Mouse (Mus musculus) urinary bladder, postnatal 36 days (tissue): ENCODE measurements around the gene Erbb3.
A peak's percentile ranks its signal among the peaks of the same experiment; 100 is the strongest.
"Not testable (repeated sequence)": the region's sequence is repeated elsewhere in the genome, so short reads cannot be mapped to it uniquely, and the experiment has no call there.

Experiments used
- DNase-seq, 2 experiments: peaks; one replicate each; pipeline ENCODE4 v3.0.0; 2022; ENCODE audit warnings: low spot score in 2 of 2, mixed read lengths in 1 of 2

Erbb3 gene

DNA sequence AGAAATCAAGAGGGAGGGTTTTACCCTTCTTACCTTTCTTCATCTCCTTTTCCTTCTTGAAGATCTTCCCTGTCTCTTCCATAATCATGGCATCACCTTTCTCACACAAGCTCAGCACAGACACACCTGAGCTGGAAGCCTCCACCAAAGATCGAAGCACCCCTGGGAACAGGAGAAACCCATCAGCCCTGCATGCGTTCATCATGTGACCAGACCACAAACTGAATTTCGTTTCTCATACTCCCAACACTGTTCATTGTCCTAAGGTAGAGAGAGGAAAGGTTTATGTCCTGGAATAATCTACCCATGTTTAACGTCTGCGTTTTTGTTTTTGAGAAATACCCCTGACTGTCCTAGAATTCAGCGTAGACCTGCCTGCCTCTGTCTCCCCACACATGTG lies 25.9 kb downstream of the Erbb3 start:
- no peak for DNase-seq

- DNase-seq: no peak
These were observed 32.5 kb downstream of the Erbb3 start for GRCm38 (mm10) chr10:128556963-128557362.

GRCm38 (mm10) chr10:128556286-128556685 lies 33.2 kb downstream of the Erbb3 start:
- DNase-seq: no peak

DNA sequence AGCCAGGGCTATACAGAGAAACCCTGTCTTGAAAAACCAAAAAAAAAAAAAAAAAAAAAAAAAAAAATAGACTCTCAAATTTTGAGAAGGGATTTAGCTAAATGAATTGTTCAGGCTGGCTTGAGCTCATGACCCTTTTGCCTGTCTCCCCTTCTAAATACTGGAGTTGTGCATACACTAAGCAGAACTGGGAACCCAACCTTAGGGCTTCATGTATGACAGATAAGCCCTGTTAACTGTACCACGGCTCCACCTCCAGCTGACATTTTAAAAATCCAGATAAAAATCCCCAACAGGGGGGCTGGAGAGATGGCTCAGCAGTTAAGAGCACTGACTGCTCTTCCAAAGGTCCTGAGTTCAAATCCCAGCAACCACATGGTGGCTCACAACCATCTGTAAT lies 33.9 kb downstream of the Erbb3 start:
- not testable (repeated sequence) for DNase-seq

DNA sequence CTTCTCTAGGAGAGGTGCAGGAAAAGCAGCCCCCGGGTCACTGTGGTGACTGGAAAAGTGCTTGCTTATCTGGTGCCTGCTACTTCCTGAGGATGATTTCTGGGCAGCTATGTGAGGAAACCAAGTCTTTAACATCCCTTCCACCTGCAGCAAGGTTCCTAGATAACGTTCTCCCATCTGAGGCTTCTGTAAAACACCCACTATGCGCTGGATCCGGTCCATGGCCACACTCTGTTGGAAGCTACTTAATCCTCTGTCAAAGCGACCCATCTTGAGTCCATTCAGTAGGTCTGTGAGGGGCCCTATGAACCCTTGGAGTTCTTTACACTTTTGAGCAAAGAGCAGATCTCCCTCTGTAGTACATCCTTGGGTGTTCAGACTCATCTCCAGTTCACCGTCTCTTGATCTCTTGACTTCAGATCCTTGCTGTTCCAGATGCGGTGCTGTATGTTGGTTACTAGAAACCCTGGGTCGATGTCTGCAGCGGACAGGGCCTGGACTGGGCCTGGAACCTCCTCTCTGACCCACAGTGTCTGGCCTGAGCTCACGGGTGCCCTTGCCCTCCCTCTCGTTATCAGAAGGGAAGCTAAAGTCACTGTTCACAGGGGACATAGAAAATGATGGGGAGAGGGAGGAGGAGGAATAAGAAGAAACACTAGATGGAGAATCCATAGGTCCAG lies 39.2 kb downstream of the Erbb3 start:
- not testable (repeated sequence) for DNase-seq

DNA sequence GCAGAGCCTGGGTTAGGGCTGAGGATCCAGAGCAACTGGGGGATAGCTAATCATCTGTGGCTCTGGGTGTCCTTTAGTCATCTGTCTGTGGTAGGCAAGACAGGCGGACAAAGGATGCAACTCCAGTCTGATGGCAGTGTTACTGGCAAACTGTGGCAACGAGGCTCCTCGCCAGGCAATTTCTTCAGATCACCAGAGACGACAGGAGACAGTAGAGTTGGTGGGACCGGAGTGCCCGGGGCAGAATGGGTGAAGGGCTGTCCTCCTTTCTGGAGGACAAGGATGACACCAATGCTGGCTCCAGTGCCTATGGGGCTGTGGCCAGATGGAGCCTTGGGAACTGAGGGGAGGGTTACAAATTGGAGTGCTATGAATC lies 39.8 kb downstream of the Erbb3 start:
- DNase-seq: not testable (repeated sequence)

DNA sequence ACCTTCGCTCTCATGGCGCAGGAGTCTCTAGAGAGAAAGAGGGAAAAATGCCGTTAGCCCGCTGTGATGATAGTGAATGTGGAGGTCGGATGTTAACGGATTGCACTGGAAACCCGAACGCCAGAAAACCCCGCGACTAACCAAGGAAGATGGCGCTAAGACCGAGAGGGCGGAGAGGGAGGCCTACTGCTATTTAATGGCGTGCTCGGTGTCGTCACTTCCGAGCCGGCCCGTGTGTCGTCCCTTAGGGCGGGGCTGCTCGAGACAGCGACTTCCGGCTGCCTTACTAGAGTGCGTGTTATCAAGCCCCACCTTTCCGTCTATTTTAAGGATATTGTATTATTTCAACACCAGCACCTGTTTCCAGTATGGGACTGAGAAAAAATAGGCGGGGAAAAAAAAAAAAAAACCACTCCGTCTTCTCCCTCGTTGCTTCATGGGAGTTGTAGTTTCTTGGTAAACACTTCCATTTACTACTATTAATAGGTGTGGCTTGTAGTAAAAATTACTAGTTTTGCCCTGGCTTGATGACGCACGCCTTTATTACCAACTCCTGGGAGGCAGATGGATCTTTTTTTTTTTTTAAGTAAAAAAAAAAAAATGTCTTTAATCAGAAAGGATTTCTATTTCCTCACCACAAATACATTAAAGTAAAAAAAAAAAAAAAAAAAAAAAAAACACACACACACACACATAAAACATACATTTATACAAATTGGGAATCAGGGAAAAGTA lies 40.3 kb downstream of the Erbb3 start, which contains the start of gene Rpl41:
TSS of gene Rpl41 (minus strand) at position 359 of the 735 bp plus-strand sequence.
- peak; percentile 85 to 94 for DNase-seq

DNA sequence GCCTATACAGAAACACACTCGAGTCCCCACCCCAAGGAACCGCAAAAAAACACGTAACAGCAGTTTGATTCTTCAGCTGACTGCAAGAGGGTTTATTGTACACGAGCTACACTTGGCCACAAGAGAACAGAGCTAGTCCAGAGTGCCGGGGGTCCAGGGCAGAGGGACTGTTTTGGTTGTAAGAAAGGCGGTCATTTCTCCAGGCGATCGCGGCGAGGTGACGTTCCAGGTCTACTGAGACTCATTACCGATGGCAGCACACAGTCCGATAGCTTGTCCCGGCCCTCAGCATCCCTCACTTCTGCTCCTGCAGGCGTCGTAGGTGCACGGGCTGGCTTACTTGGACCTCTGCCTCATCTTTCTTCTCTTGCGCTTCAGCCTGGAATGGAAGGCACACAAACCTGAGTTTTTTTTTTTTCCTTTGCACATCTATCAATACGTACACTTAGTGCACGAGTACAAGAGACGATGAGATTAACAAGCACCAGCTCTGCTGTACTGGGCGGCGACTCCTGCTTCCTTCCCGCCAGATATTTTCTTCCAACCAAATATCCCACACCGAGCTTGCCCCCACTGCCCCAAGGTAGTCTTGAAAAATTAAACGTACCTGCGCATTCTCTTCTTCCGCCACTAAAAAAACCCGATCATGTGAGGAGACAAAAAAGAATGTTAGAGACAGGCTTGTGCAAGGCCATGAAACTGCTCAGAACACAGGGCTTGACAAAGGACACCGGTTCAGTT lies 41.2 kb downstream of the Erbb3 start:
- DNase-seq: not testable (repeated sequence)

GRCm38 (mm10) chr10:128547361-128548032 lies 42.0 kb downstream of the Erbb3 start, which contains the start of gene Zc3h10:
Gene Zc3h10, minus strand, starts transcription at chr10:128547774.
- DNase-seq: peak; percentile 87 to 93

- no peak for DNase-seq
These were observed 42.7 kb downstream of the Erbb3 start for GRCm38 (mm10) chr10:128546787-128547186.

- no peak for DNase-seq
These were observed 43.1 kb downstream of the Erbb3 start for GRCm38 (mm10) chr10:128546361-128546760.

DNA sequence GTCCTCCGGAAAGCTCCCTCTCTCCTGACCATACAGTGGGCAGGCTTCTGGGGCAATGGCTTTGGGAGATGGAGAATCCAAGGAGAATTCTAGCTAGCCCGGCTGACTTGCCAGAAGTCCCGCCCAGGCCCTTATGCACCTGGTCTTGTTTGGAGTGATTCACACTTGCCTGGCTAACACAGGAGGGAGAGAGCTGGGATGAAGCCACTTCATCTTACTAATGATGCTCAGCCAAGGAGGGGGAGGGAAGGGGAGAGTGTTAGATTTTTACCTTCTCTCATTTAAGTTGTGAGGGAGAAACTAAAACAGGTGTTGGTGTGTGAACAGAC lies 43.9 kb downstream of the Erbb3 start:
- no peak for DNase-seq

DNA sequence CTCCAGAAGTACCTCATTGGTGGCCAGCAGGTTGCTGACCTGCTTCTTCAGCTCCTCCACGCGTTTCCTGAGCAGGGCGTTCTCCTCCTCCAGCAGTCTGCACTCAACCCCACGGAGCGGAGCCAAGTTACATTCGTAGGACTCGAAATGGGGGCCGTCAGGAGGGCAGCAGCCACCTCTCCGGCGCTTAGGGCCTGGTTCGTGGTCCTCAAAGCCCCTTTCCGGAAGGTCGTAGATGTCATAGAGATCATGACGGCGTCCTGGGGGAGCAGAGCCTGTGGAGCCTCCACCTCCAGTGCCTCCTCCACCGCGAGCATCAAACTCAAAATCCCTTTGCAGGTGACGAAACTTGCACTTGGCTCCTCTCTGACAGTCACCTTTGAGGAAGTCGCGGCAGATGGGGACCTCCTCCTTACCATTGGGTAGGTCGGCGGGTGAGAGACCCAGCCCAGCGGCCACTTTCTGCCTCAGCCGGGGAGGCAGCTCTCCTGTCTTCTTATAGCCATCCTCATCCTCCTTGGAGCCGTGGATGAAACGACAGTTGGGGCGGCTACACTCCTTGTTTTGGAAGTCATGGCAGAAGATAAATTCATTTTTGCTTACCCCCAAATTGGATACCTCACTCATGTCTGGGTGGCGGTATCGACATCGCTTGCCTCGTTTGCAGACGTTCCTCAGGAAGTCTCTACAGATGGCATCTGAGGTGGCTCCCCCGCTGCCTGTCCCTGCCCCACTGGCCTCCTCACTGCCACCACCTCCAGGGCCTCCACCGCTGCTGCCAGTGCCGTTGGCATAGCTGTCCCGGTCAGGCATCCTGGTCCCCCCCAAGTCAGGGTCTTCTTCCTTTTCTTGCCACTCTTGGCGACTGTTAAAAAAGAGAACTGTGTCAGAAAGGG lies 44.5 kb downstream of the Erbb3 start:
- DNase-seq: no peak

GRCm38 (mm10) chr10:128544151-128544657 lies 45.2 kb downstream of the Erbb3 start:
- no peak for DNase-seq

- no peak for DNase-seq
These were observed 46.4 kb downstream of the Erbb3 start for GRCm38 (mm10) chr10:128543100-128543499.

DNA sequence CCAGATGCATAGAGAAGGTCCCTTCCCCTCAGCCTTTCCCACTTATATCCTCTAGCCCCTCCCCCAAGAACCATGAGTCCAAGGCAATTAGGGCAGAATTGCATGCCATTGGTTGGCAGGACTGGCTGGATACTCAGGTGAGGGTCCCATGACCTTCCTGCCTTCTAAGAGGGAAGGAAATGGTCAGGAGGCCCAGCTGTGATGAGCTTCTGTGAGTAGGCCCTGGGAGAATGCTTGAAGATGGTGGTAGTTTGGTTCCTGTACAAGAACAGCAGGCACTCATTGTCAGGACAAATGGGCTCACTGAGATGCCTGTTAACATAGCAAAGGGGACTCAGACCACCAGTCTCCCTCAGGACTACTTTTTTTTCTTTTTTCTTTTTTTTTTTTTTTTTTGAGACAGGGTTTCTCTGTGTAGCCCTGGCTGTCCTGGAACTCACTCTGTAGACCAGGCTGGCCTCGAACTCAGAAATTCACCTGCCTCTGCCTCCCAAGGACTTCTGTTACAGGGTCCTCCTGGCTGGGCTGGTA lies 51.0 kb downstream of the Erbb3 start:
- no peak for DNase-seq

DNA sequence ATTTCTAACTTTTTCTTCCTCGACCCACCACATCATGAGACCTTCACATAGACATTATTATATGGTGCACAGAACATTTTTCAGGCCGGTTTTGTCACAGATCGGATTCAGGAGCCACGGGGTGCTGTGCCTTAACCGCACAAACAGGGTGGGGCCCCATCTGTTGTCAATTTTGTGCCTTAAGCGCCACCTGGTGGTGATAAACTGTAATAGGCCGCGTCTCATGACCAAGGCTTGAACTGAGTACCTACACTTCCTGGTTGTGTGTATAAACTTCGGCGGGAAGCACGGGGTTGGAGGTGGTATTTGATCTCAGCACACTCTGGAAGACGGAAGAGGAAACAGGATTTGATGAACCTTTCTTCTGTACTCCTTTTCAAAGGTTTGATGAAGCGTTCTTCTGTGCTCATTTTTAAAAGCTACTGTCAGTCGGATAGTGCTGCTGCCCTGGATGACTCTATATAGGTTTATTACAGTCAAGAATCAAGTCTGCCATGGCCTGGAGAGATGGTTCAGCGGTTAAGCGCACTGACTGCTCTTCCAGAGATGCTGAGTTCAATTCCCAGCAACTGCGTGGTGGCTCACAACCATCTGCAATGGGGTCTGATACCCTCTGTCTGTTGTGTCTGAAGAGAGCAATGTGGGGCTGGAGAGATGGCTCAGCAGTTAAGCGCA lies 53.0 kb downstream of the Erbb3 start:
- peak; percentile 85 to 90 for DNase-seq

- DNase-seq: no peak
These were observed 53.7 kb downstream of the Erbb3 start for GRCm38 (mm10) chr10:128535624-128536265.

- DNase-seq: no peak
These were observed 54.2 kb downstream of the Erbb3 start for GRCm38 (mm10) chr10:128535206-128535605.
